Mouse (Mus musculus): ENCODE measurements around the gene Fam189a2. TPM values are rescaled to one million over a fixed set of nuclear protein-coding genes. Genes with fewer than 3 reads are reported as not detected.

The Fam189a2 gene
- total and polyA plus RNA-seq, 3 experiments, result 0.11 TPM; not detected in 2

DNA sequence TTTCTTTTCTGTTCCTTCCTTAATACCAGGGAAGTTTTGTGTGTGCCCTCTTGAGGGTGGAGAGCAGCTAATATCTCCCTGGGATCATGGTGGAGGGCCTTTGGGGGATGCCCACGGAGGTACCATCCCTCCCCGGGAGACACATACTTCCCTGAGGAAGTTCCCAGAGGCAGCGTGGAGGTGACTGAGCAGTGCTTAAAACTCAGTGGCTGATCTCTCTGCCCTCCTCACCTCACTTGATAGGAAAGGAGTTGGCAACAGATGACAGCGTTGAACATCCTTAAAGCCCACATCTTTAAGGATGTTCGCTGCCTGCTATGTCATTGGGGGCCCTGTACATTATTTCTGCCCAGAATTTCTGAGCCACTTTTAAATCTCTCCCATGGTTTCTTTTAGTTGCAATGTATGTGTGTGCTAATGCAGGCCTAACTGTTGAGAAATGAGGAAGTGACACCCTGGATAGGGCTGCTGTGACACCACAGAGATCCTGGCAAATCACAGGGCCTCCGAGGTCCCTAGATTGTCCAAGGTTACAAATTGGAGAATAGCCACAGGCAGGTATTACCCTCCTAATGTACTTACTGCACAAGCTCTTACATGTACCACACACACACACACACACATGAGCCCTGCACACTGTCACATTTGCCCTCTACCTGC, 84.7 kb downstream of the Fam189a2 start:
- DNase-seq (ENCODE audit: low spot score) (no peak), ATAC-seq (ENCODE audit: extremely low read depth, insufficient number of reproducible peaks, low FRiP score, poor library complexity, severe bottlenecking) (no peak)
- Histone ChIP-seq H3K9me3 (replicated peaks) (no peaks in the 10 kb centered on the region), H3K36me3 (replicated peaks) (no peaks in the 10 kb centered on the region), H3K4me3 (ENCODE audit: low read depth, low read length) (no peak overlapping the region), H3K27me3 (ENCODE audit: insufficient read depth, low read length) (peaks cover 1% of the 10 kb centered on the region; the same call in 1 of the 2 replicates), H3K4me1 (ENCODE audit: insufficient read depth, low read depth, low read length) (no peaks in the 10 kb centered on the region)
- TF ChIP-seq GATA2 (IDR thresholded peaks at IDR 0.05; ENCODE audit: borderline replicate concordance, low read depth, low read length), result no peak

DNA sequence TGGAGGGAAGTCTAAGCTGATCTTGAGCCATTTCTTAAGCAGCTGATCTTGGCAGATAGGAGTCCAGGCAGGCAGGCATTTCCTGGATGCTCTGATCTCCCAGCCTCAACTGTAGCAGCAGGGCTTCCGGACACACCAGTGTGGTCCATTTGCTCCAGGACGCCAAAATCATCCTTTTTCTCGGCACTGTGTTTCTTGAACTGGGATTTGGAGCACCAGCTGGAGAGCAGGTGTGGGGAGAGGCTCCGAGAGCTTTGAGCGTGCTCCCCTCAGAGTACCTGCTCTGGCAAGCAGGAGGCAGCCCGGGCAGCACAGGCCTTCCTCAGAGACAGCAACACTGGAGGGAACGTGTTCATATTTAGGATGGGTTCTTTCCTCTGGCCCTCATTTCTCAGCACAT, 87.9 kb downstream of the Fam189a2 start:
- Histone ChIP-seq H3K4me1 (ENCODE audit: insufficient read depth, low read depth, low read length) (no peaks in the 10 kb centered on the region), H3K27me3 (ENCODE audit: insufficient read depth, low read length) (no peaks in the 10 kb centered on the region), H3K36me3 (replicated peaks) (no peaks in the 10 kb centered on the region), H3K9me3 (replicated peaks) (no peaks in the 10 kb centered on the region), H3K4me3 (ENCODE audit: low read depth, low read length) (no peak overlapping the region)
- ATAC-seq (ENCODE audit: extremely low read depth, insufficient number of reproducible peaks, low FRiP score, poor library complexity, severe bottlenecking) (no peak), DNase-seq (ENCODE audit: low spot score) (no peak)
- no peak for TF ChIP-seq TAL1 (conservative IDR thresholded peaks at IDR 0.05; ENCODE audit: low read depth, low read length)
- no peak for TF ChIP-seq CTCF (IDR thresholded peaks at IDR 0.05; ENCODE audit: low read depth, low read length)
- no peak for TF ChIP-seq GATA2 (IDR thresholded peaks at IDR 0.05; ENCODE audit: borderline replicate concordance, low read depth, low read length)
- no peak for TF ChIP-seq POLR2AphosphoS5 (IDR thresholded peaks at IDR 0.05; ENCODE audit: insufficient replicate concordance, low read depth, low read length)
- no peak for TF ChIP-seq GATA1 (IDR thresholded peaks at IDR 0.05; ENCODE audit: borderline replicate concordance, low read length)

DNA sequence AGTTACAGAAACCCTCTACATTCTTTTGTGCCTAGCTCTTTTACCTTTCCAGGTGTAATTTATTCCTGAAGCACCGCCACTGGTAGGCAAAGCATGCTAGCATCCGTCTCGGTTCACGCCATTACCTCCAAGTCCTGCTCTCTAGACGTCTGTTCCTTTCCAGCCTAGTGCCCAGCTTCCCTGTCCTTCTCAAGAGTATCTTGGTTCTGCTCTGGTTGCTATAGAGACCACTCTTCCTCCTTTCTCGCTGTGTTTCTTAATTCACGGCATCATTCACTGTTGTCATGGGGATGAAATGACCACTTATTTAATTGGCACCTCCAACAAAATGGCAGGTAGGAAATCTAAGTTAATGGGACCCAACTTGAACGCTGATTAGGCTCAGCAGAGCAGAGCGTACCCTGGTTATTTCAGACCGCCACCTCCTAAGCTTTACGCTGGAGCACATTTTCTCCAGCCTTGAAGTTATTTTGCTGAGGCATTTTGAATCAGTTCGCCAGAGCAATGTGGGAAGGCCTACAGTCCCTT, 89.3 kb downstream of the Fam189a2 start:
- no peak for DNase-seq (ENCODE audit: low spot score)
- TF ChIP-seq GATA1 (IDR thresholded peaks at IDR 0.05; ENCODE audit: borderline replicate concordance, low read length), result no peak
- no peak for TF ChIP-seq TAL1 (conservative IDR thresholded peaks at IDR 0.05; ENCODE audit: low read depth, low read length)
- TF ChIP-seq POLR2AphosphoS5 (IDR thresholded peaks at IDR 0.05; ENCODE audit: insufficient replicate concordance, low read depth, low read length), result no peak
- no peak for TF ChIP-seq GATA2 (IDR thresholded peaks at IDR 0.05; ENCODE audit: borderline replicate concordance, low read depth, low read length)
- no peak for TF ChIP-seq CTCF (IDR thresholded peaks at IDR 0.05; ENCODE audit: low read depth, low read length)
- no peak overlapping the region for H3K4me3 ChIP-seq (ENCODE audit: low read depth, low read length)
- H3K9me3 ChIP-seq (replicated peaks), result no peaks in the 10 kb centered on the region
- no peaks in the 10 kb centered on the region for H3K27me3 ChIP-seq (ENCODE audit: insufficient read depth, low read length)
- no peaks in the 10 kb centered on the region for H3K4me1 ChIP-seq (ENCODE audit: insufficient read depth, low read depth, low read length)
- no peak for ATAC-seq (ENCODE audit: extremely low read depth, insufficient number of reproducible peaks, low FRiP score, poor library complexity, severe bottlenecking)
- no peaks in the 10 kb centered on the region for H3K36me3 ChIP-seq (replicated peaks)

- no peak overlapping the region for H3K4me3 ChIP-seq (ENCODE audit: low read depth, low read length)
- no peaks in the 10 kb centered on the region for H3K9me3 ChIP-seq (replicated peaks)
- ATAC-seq (ENCODE audit: extremely low read depth, insufficient number of reproducible peaks, low FRiP score, poor library complexity, severe bottlenecking) (no peak), DNase-seq (ENCODE audit: low spot score) (no peak)
- no peaks in the 10 kb centered on the region for H3K4me1 ChIP-seq (ENCODE audit: insufficient read depth, low read depth, low read length)
- TF ChIP-seq CTCF (IDR thresholded peaks at IDR 0.05; ENCODE audit: low read depth, low read length) (no peak), GATA1 (IDR thresholded peaks at IDR 0.05; ENCODE audit: borderline replicate concordance, low read length) (no peak), TAL1 (conservative IDR thresholded peaks at IDR 0.05; ENCODE audit: low read depth, low read length) (no peak), POLR2AphosphoS5 (IDR thresholded peaks at IDR 0.05; ENCODE audit: insufficient replicate concordance, low read depth, low read length) (no peak), GATA2 (IDR thresholded peaks at IDR 0.05; ENCODE audit: borderline replicate concordance, low read depth, low read length) (no peak)
- no peaks in the 10 kb centered on the region for H3K27me3 ChIP-seq (ENCODE audit: insufficient read depth, low read length)
- H3K36me3 ChIP-seq (replicated peaks), result no peaks in the 10 kb centered on the region
Observed at GRCm38 (mm10) chr19:23930826-23931225, 100.0 kb downstream of the Fam189a2 start.

DNA sequence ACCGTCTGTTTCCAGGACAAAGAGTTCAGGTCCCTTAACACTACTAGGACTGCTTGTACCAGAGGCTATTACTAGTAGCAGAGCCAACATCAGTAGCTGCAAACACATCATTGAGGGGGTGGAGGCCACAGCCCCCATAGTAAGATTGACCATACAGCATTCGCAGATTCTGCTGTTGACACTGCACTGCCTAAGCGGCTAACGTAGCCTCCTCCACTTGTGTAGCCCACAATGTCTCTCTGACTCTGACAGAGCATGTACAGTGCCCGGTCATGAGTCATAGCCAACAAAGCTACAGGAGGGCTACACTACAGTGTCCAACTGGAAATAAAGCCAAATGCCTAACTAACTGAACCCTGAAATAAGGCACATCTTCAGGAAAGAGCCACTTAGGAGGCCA, 105.3 kb downstream of the Fam189a2 start:
- ATAC-seq (ENCODE audit: extremely low read depth, insufficient number of reproducible peaks, low FRiP score, poor library complexity, severe bottlenecking), result no peak
- Histone ChIP-seq H3K9me3 (replicated peaks) (no peaks in the 10 kb centered on the region), H3K36me3 (replicated peaks) (no peaks in the 10 kb centered on the region), H3K4me1 (ENCODE audit: insufficient read depth, low read depth, low read length) (no peaks in the 10 kb centered on the region), H3K4me3 (ENCODE audit: low read depth, low read length) (no peak overlapping the region), H3K27me3 (ENCODE audit: insufficient read depth, low read length) (no peaks in the 10 kb centered on the region; the same call in 1 of the 2 replicates)
- no peak for TF ChIP-seq GATA1 (IDR thresholded peaks at IDR 0.05; ENCODE audit: borderline replicate concordance, low read length)
- no peak for TF ChIP-seq GATA2 (IDR thresholded peaks at IDR 0.05; ENCODE audit: borderline replicate concordance, low read depth, low read length)
- no peak for TF ChIP-seq TAL1 (conservative IDR thresholded peaks at IDR 0.05; ENCODE audit: low read depth, low read length)
- no peak for TF ChIP-seq CTCF (IDR thresholded peaks at IDR 0.05; ENCODE audit: low read depth, low read length)
- TF ChIP-seq POLR2AphosphoS5 (IDR thresholded peaks at IDR 0.05; ENCODE audit: insufficient replicate concordance, low read depth, low read length), result no peak
- DNase-seq (ENCODE audit: low spot score), result no peak

- no peak for TF ChIP-seq TAL1 (conservative IDR thresholded peaks at IDR 0.05; ENCODE audit: low read depth, low read length)
- TF ChIP-seq CTCF (IDR thresholded peaks at IDR 0.05; ENCODE audit: low read depth, low read length), result no peak
- no peak for TF ChIP-seq POLR2AphosphoS5 (IDR thresholded peaks at IDR 0.05; ENCODE audit: insufficient replicate concordance, low read depth, low read length)
- TF ChIP-seq GATA2 (IDR thresholded peaks at IDR 0.05; ENCODE audit: borderline replicate concordance, low read depth, low read length), result no peak
- TF ChIP-seq GATA1 (IDR thresholded peaks at IDR 0.05; ENCODE audit: borderline replicate concordance, low read length), result no peak
- Histone ChIP-seq H3K4me1 (ENCODE audit: insufficient read depth, low read depth, low read length) (no peaks in the 10 kb centered on the region), H3K4me3 (ENCODE audit: low read depth, low read length) (no peak overlapping the region)
Observed at GRCm38 (mm10) chr19:23924791-23925190, 106.0 kb downstream of the Fam189a2 start.

More at GRCm38 (mm10) chr19:23924791-23925190, 106.0 kb downstream of the Fam189a2 start:
- ATAC-seq (ENCODE audit: extremely low read depth, insufficient number of reproducible peaks, low FRiP score, poor library complexity, severe bottlenecking), result no peak
- no peaks in the 10 kb centered on the region; the same call in 1 of the 2 replicates for H3K27me3 ChIP-seq (ENCODE audit: insufficient read depth, low read length)
- no peaks in the 10 kb centered on the region for H3K9me3 ChIP-seq (replicated peaks)
- H3K36me3 ChIP-seq (replicated peaks), result no peaks in the 10 kb centered on the region
- DNase-seq (ENCODE audit: low spot score), result no peak
